Mouse (Mus musculus): ENCODE measurements around the gene Ankle2. TPM values are rescaled to one million over a fixed set of nuclear protein-coding genes. Genes with fewer than 3 reads are reported as not detected.

Gene Ankle2
- total RNA-seq, 1 experiment from 2014 or later: 62.3 TPM

- no peak for ATAC-seq (replicated peaks; ENCODE audit: insufficient number of reproducible peaks, low FRiP score, low TSS enrichment, poor library complexity, severe bottlenecking)
These were observed 45.6 kb downstream of the Ankle2 start for GRCm38 (mm10) chr5:110276391-110276790.

- no peak for ATAC-seq (replicated peaks; ENCODE audit: insufficient number of reproducible peaks, low FRiP score, low TSS enrichment, poor library complexity, severe bottlenecking)
These were observed 46.1 kb downstream of the Ankle2 start for GRCm38 (mm10) chr5:110276910-110277309.

GRCm38 (mm10) chr5:110281984-110282383 lies 51.2 kb downstream of the Ankle2 start:
- ATAC-seq (replicated peaks; ENCODE audit: insufficient number of reproducible peaks, low FRiP score, low TSS enrichment, poor library complexity, severe bottlenecking): no peak

GRCm38 (mm10) chr5:110284536-110284935 lies 53.7 kb downstream of the Ankle2 start:
- peak; percentile 54; the same call in 1 of the 2 replicates for ATAC-seq (replicated peaks; ENCODE audit: insufficient number of reproducible peaks, low FRiP score, low TSS enrichment, poor library complexity, severe bottlenecking)

- 0 out of 2 replicates have a peak, but pooled peaks have one; percentile 5 for ATAC-seq (replicated peaks; ENCODE audit: insufficient number of reproducible peaks, low FRiP score, low TSS enrichment, poor library complexity, severe bottlenecking)
These were observed 54.4 kb downstream of the Ankle2 start for GRCm38 (mm10) chr5:110285156-110285555.

GRCm38 (mm10) chr5:110285770-110286445 lies 55.1 kb downstream of the Ankle2 start, which contains the start of the genes Pxmp2 and Pole:
TSS of gene Pxmp2 (minus strand) at chr5:110286186.
TSS of gene Pole (plus strand) at chr5:110286306.
- peak; percentile 91 for ATAC-seq (replicated peaks; ENCODE audit: insufficient number of reproducible peaks, low FRiP score, low TSS enrichment, poor library complexity, severe bottlenecking)

- ATAC-seq (replicated peaks; ENCODE audit: insufficient number of reproducible peaks, low FRiP score, low TSS enrichment, poor library complexity, severe bottlenecking): no peak; the same call in 1 of the 2 replicates
These were observed 55.8 kb downstream of the Ankle2 start for GRCm38 (mm10) chr5:110286446-110287083.

- ATAC-seq (replicated peaks; ENCODE audit: insufficient number of reproducible peaks, low FRiP score, low TSS enrichment, poor library complexity, severe bottlenecking): no peak
These were observed 56.3 kb downstream of the Ankle2 start for GRCm38 (mm10) chr5:110287084-110287475.

- ATAC-seq (replicated peaks; ENCODE audit: insufficient number of reproducible peaks, low FRiP score, low TSS enrichment, poor library complexity, severe bottlenecking): no peak
These were observed 60.8 kb downstream of the Ankle2 start for GRCm38 (mm10) chr5:110291649-110292048.

- no peak for ATAC-seq (replicated peaks; ENCODE audit: insufficient number of reproducible peaks, low FRiP score, low TSS enrichment, poor library complexity, severe bottlenecking)
These were observed 65.8 kb downstream of the Ankle2 start for GRCm38 (mm10) chr5:110296637-110297036.

- no peak for ATAC-seq (replicated peaks; ENCODE audit: insufficient number of reproducible peaks, low FRiP score, low TSS enrichment, poor library complexity, severe bottlenecking)
These were observed 69.8 kb downstream of the Ankle2 start for GRCm38 (mm10) chr5:110300591-110300990.

Other genes with a start within 250 kb of the Ankle2 start
- gene Zfp932, start 234.5 kb upstream of the Ankle2 start, total RNA-seq (2017): 12.5 to 78.7 TPM (median 59.7 TPM) in 3 replicates
- 2.0 to 47.1 TPM (median 6.6 TPM) in 3 replicates for gene Gm17655, start 158.5 kb upstream of the Ankle2 start, total RNA-seq (2017)
- 0.39 to 0.76 TPM in 2 of 3 replicates, not detected in the other for gene Gm35315, start 136.6 kb upstream of the Ankle2 start, total RNA-seq (2017)
- 0.10 to 2.3 TPM in 2 of 3 replicates, not detected in the other for gene Plcxd1, start 131.0 kb upstream of the Ankle2 start, total RNA-seq (2017)
- 31.9 to 41.2 TPM (median 37.7 TPM) in 3 replicates for gene Gtpbp6, start 122.8 kb upstream of the Ankle2 start, total RNA-seq (2017)
- 6.8 to 11.4 TPM (median 11.3 TPM) in 3 replicates for gene Zfp605, start 120.9 kb upstream of the Ankle2 start, total RNA-seq (2017)
- 84.6 to 106 TPM (median 89.6 TPM) in 3 replicates for gene Chfr, start 95.2 kb upstream of the Ankle2 start, total RNA-seq (2017)
- gene Golga3, start 54.3 kb upstream of the Ankle2 start, total RNA-seq (2017): 26.9 to 50.9 TPM (median 39.0 TPM) in 3 replicates
- gene Pgam5, start 38.9 kb downstream of the Ankle2 start, total RNA-seq (2017): 23.6 to 27.7 TPM (median 24.7 TPM) in 3 replicates
- 0.53 to 9.9 TPM (median 2.7 TPM) in 3 replicates for gene Pxmp2, start 55.2 kb downstream of the Ankle2 start, total RNA-seq (2017)
- gene Pole, start 55.3 kb downstream of the Ankle2 start, total RNA-seq (2017): 2.1 to 5.1 TPM (median 4.1 TPM) in 3 replicates
- not detected in 3 replicates for gene P2rx2, start 112.2 kb downstream of the Ankle2 start, total RNA-seq (2017)
- gene Lrcol1, start 113.7 kb downstream of the Ankle2 start, total RNA-seq (2017): not detected in 3 replicates
- gene Fbrsl1, start 217.5 kb downstream of the Ankle2 start, total RNA-seq (2017): 18.6 to 30.8 TPM (median 22.1 TPM) in 3 replicates

Measured in monocyte, adult 5-6 weeks (primary cell).